Mouse (Mus musculus) brain, embryonic 14.5 days (tissue): ENCODE measurements at regions not wholly inside any gene's neighbourhood (a gene's known extent, or its start where the extent isn't known, plus 50 kb on each side); places are given as distances from the start of the nearest gene placed in this dataset.

Source experiments
- CTCF ChIP-seq: fragments of 200-500 bp; IDR thresholded peaks from 2 replicates; pipeline ENCODE4 v1.5.1; 2012; ENCODE audit warnings: inconsistent platforms, mild to moderate bottlenecking, moderate library complexity, borderline replicate concordance; ENCODE audit not compliant: insufficient read depth, insufficient read length; ENCODE audit errors: extremely low read depth
- POLR2A ChIP-seq: fragments of 200-500 bp; IDR thresholded peaks from 2 replicates; pipeline ENCODE4 v1.6.1; 2012; ENCODE audit warnings: mild to moderate bottlenecking, inconsistent platforms, borderline replicate concordance; ENCODE audit not compliant: poor library complexity, insufficient read depth, insufficient read length, severe bottlenecking; ENCODE audit errors: extremely low read depth

- TF ChIP-seq POLR2A, result no peak
- no peak for TF ChIP-seq CTCF
These were observed 105.0 kb upstream of the Isl1 start for GRCm38 (mm10) chr13:116414473-116414872.
